Mouse (Mus musculus): ENCODE data around the gene 1110059E24Rik.

DNA sequence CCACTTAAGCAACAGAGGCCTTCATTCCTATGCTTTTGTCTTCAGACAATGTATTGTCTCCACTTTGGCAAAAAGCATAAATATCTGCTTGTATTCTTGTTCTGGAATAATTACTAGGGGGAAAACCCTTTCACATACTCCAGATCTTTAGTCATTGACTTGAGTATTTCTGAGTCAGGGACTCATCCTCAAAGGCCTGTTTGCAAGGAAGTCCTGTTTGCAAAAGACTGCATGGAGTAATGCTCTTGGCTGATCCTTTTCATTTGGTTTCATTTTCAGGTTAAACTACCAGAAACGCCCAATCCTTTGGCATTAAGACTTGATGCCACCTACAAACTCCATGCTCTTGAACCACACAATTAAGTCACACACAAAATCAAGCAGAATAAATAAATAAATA, 8.8 kb downstream of the 1110059E24Rik start:
- TF ChIP-seq EP300 (IDR thresholded peaks at IDR 0.05) (no peak), CTCF (IDR thresholded peaks at IDR 0.05) (no peak)

Data from lung, postnatal 0 days (tissue).